Mouse (Mus musculus): ENCODE results near the gene Tmem270. TPM values are rescaled to one million over a fixed set of nuclear protein-coding genes. Genes with fewer than 3 reads are reported as not detected.

Tmem270 gene
- total and polyA plus RNA-seq, 3 experiments = not detected

DNA sequence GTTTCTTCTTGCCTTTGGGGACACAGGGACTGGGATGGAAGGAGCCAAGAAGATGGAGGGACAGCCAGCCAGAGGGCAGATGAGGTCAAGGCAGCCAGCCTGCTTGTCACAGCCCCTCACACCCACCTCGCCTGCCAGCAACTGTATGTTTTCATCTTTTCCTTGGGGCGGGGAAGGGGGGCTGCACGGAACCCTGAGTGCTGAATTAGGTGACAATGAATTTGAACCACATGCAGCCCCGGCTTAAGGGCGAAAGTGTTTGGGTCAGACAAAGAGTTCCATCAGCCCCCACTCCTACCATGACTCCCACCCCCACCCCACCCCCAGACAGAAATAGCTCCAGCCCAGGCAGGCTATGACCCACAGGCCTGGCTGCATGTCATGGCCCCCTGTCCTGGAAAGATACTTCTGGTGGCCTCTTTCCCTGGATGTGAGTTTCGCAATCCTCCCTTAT is 15.9 kb downstream of the Tmem270 start:
- TF ChIP-seq NELFE (IDR thresholded peaks at IDR 0.05; ENCODE audit: low read depth, low read length) (no peak), E2F4 (IDR thresholded peaks at IDR 0.05; ENCODE audit: borderline replicate concordance, low read depth, low read length) (no peak), GATA1 (IDR thresholded peaks at IDR 0.05; ENCODE audit: low read depth, low read length) (no peak), USF2 (IDR thresholded peaks at IDR 0.05; ENCODE audit: borderline replicate concordance in 1 of 2, insufficient read depth in 1 of 2, low read depth in 1 of 2, low read length in 2 of 2) (no peak), CHD1 (IDR thresholded peaks at IDR 0.05; ENCODE audit: low read depth, low read length) (no peak)
- no peaks in the 10 kb centered on the region for H3K36me3 ChIP-seq (ENCODE audit: control insufficient read depth in 1 of 2, insufficient read depth in 2 of 2, low read length in 2 of 2)
- no peak overlapping the region for H3K27ac ChIP-seq (ENCODE audit: control insufficient read depth, low read depth, low read length)
- H3K4me1 ChIP-seq (ENCODE audit: control insufficient read depth in 1 of 2, insufficient read depth in 2 of 2, low read length in 2 of 2) = no peaks in the 10 kb centered on the region
- no peak overlapping the region for H3K9ac ChIP-seq (ENCODE audit: control insufficient read depth, low read depth, low read length, poor library complexity, severe bottlenecking)
- no peaks in the 10 kb centered on the region for H3K9me3 ChIP-seq (replicated peaks; ENCODE audit: insufficient read depth, low read length)
- H3K27me3 ChIP-seq (ENCODE audit: control insufficient read depth in 1 of 2, insufficient read depth in 2 of 2, low read length in 2 of 2) = peaks cover 5% of the 10 kb centered on the region in 2 experiments
- no peaks in the 10 kb centered on the region for H3K79me2 ChIP-seq (ENCODE audit: control insufficient read depth, insufficient read depth, low read length, poor library complexity)
- H3K4me3 ChIP-seq (ENCODE audit: control insufficient read depth in 1 of 2, insufficient read depth in 1 of 2, low read depth in 2 of 2, low read length in 2 of 2) = no peak overlapping the region
- DNase-seq (ENCODE audit: low read depth, low spot score) = no peak

DNA sequence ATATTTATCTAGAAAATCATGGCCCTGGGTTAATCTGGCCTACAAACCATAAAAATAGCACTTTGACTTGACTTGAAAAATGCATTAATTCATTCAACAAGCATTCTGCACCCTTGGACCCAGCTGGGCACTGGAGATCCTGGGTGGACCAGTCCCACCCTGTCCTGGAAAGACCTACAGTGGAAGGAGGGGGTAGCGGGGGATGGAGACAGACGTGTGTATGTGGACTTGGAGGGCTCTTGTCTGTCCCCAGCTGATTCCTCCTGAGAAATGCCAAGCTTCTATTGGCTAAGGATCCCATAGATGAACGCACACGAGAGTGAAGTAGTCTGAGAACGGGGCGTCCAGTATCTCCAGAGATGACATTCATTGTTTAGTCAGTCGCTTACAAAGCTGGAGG is 18.0 kb downstream of the Tmem270 start:
- Histone ChIP-seq H3K36me3 (ENCODE audit: control insufficient read depth in 1 of 2, insufficient read depth in 2 of 2, low read length in 2 of 2) (no peaks in the 10 kb centered on the region), H3K27me3 (ENCODE audit: control insufficient read depth in 1 of 2, insufficient read depth in 2 of 2, low read length in 2 of 2) (peaks cover 5 to 10% of the 10 kb centered on the region in 2 experiments), H3K27ac (ENCODE audit: control insufficient read depth, low read depth, low read length) (no peak overlapping the region), H3K4me3 (ENCODE audit: control insufficient read depth in 1 of 2, insufficient read depth in 1 of 2, low read depth in 2 of 2, low read length in 2 of 2) (no peak overlapping the region), H3K9ac (ENCODE audit: control insufficient read depth, low read depth, low read length, poor library complexity, severe bottlenecking) (no peak overlapping the region), H3K9me3 (replicated peaks; ENCODE audit: insufficient read depth, low read length) (no peaks in the 10 kb centered on the region), H3K4me1 (ENCODE audit: control insufficient read depth in 1 of 2, insufficient read depth in 2 of 2, low read length in 2 of 2) (no peaks in the 10 kb centered on the region), H3K79me2 (ENCODE audit: control insufficient read depth, insufficient read depth, low read length, poor library complexity) (no peaks in the 10 kb centered on the region)
- TF ChIP-seq BHLHE40 (IDR thresholded peaks at IDR 0.05; ENCODE audit: borderline replicate concordance, low read depth, low read length) (no peak), HCFC1 (IDR thresholded peaks at IDR 0.05; ENCODE audit: low read depth, low read length) (no peak), NRF1 (IDR thresholded peaks at IDR 0.05; ENCODE audit: insufficient read depth, low read depth, low read length, poor library complexity, severe bottlenecking) (no peak), ETS1 (IDR thresholded peaks at IDR 0.05; ENCODE audit: low read depth, low read length) (no peak), SIN3A (IDR thresholded peaks at IDR 0.05; ENCODE audit: low read length) (no peak), KAT2A (conservative IDR thresholded peaks at IDR 0.05; ENCODE audit: low read depth, low read length) (no peak), CTCF (IDR thresholded peaks at IDR 0.05 in 2 of 3, conservative IDR thresholded peaks at IDR 0.05 in 1 of 3; ENCODE audit: control insufficient read depth in 1 of 3, insufficient read depth in 1 of 3, low read depth in 2 of 3, low read length in 3 of 3, poor library complexity in 1 of 3, severe bottlenecking in 1 of 3) (no peak), CHD1 (IDR thresholded peaks at IDR 0.05; ENCODE audit: low read depth, low read length) (no peak), POLR2A (IDR thresholded peaks at IDR 0.05; ENCODE audit: control insufficient read depth in 1 of 2, insufficient read depth in 1 of 2, low read depth in 1 of 2, low read length in 2 of 2, poor library complexity in 1 of 2) (no peak), MYB (IDR thresholded peaks at IDR 0.05; ENCODE audit: low read depth, low read length) (no peak), GABPA (IDR thresholded peaks at IDR 0.05; ENCODE audit: low read depth, low read length) (no peak), TCF12 (IDR thresholded peaks at IDR 0.05; ENCODE audit: low read depth, low read length) (no peak), EP300 (IDR thresholded peaks at IDR 0.05; ENCODE audit: low read depth in 1 of 2, low read length in 2 of 2) (no peak), TAL1 (IDR thresholded peaks at IDR 0.05; ENCODE audit: low read length) (no peak)
- no peak for DNase-seq (ENCODE audit: low read depth, low spot score)

Measured in MEL (cell line).